Mouse (Mus musculus) bone marrow, adult 2 months (tissue): ENCODE results near the gene Tmem50b. TPM values are rescaled to one million over a fixed set of nuclear protein-coding genes. Genes with fewer than 3 reads are reported as not detected.
A peak's percentile ranks its signal among the peaks of the same experiment; 100 is the strongest.

Source experiments
- H3K27ac ChIP-seq: fragments of 200-500 bp; 2 replicates; pipeline ENCODE4 v1.5.1; 2012; ENCODE audit warnings: low read depth, mild to moderate bottlenecking, control low read depth, inconsistent platforms, low read length; ENCODE audit not compliant: control insufficient read depth, poor library complexity, insufficient read depth
- H3K4me1 ChIP-seq: fragments of 200-500 bp; 2 replicates; pipeline ENCODE4 v1.6.1; 2011; ENCODE audit warnings: low read length; ENCODE audit not compliant: control insufficient read depth, insufficient read depth
- H3K4me3 ChIP-seq: fragments of 200-500 bp; replicated peaks from 2 replicates; pipeline ENCODE3; 2011; ENCODE audit warnings: mild to moderate bottlenecking, low read depth, low read length, control low read depth; ENCODE audit not compliant: control insufficient read depth
- CTCF ChIP-seq: fragments of 200-500 bp; IDR thresholded peaks from 2 replicates; pipeline ENCODE4 v1.5.1; 2011; ENCODE audit warnings: low read length, control low read depth; ENCODE audit not compliant: control insufficient read depth, insufficient read depth
- POLR2A ChIP-seq: fragments of 200-500 bp; IDR thresholded peaks from 2 replicates; pipeline ENCODE4 v1.6.1; 2011; ENCODE audit warnings: low read depth, mild to moderate bottlenecking, control low read depth, low read length, borderline replicate concordance; ENCODE audit not compliant: control insufficient read depth
- WGBS: fragments of 180-500 bp; shearing (Covaris S2); methylation state at CpG from one replicate; pipeline ENCODE4 v1.1.7; 2018; 5-methylcytosine and 5-hydroxymethylcytosine counted together
- polyA plus RNA-seq: library from polyadenylated mRNA; stranded (reverse); fragments of >200 nt; gene quantifications from 2 replicates; pipeline ENCODE4 v1.2.4, GENCODE M21; 2011; ENCODE audit warnings: low replicate concordance; ENCODE audit not compliant: missing spikeins, insufficient read depth, insufficient read length

Gene Tmem50b
- polyA plus RNA-seq, 1 experiment: 17.5 TPM

DNA sequence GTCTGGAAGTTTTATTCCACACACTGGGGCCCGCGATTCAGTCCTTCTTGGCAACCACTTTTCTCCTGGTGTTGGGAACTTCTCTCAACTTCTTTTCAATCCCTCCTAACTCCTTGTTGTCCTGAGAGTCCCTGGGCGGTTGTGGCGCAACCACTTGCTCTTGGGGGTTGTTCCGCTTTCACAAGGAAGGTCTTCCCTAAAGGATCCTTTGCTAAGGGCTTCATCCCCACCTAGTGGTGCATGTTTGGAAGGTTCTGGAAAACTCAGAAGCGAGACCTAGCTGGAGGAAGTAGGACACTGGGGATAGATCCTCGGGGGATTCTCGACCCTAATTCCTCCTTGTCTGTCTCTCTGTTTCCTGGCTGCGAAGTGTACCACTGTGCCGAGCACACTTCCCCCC is 70.5 kb downstream of the Tmem50b start:
- TF ChIP-seq CTCF (peak; percentile 39), POLR2A (no peak)
- Histone ChIP-seq H3K4me3 (no peak overlapping the region), H3K4me1 (peaks cover 7% of the 10 kb centered on the region), H3K27ac (peak overlapping the region; percentile 72)
- 26% methylated on average over 10 of the region's 10 CpGs for WGBS

DNA sequence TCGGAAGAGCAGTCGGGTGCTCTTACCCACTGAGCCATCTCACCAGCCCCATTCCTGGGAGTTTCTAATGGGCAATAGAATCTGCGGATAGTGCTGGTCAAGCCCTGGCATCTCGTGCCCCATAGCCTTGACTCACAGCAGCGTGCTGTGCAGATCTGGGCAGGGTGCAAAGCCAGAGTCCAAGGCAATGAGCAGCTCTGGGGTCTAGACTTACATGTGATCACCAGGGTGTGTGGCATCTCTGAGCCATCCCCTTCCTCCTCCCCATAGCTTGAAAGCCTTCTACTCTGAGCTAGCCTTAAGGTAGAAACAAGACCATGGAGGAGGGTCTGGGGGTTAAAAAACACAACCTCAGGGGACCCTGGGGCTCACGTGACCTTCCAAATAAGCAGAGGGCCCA is 71.3 kb downstream of the Tmem50b start:
- Histone ChIP-seq H3K4me3 (no peak overlapping the region), H3K27ac (no peak overlapping the region), H3K4me1 (peaks cover 9% of the 10 kb centered on the region)
- WGBS: 91% methylated on average over 6 of the region's 6 CpGs
- TF ChIP-seq CTCF (no peak), POLR2A (no peak)

Other genes with a start within 250 kb of the Tmem50b start
- 32.5 and 41.1 TPM in 2 replicates for gene Ifnar2, start 225.0 kb downstream of the Tmem50b start, polyA plus RNA-seq
- not detected in 2 replicates for gene Gm21970, start 206.1 kb downstream of the Tmem50b start, polyA plus RNA-seq
- 24.1 and 25.9 TPM in 2 replicates for gene Il10rb, start 191.6 kb downstream of the Tmem50b start, polyA plus RNA-seq
- 10.3 and 15.9 TPM in 2 replicates for gene Ifnar1, start 112.6 kb downstream of the Tmem50b start, polyA plus RNA-seq
- gene Ifngr2, start 50.7 kb downstream of the Tmem50b start, polyA plus RNA-seq: 11.1 and 27.7 TPM in 2 replicates
- gene Dnajc28, start 21.2 kb upstream of the Tmem50b start, polyA plus RNA-seq: 1.6 and 1.9 TPM in 2 replicates
- gene Gart, start 49.2 kb upstream of the Tmem50b start, polyA plus RNA-seq: 70.5 and 94.2 TPM in 2 replicates
- gene Son, start 49.7 kb upstream of the Tmem50b start, polyA plus RNA-seq: 132 and 165 TPM in 2 replicates
- 15.2 and 18.0 TPM in 2 replicates for gene Donson, start 91.0 kb upstream of the Tmem50b start, polyA plus RNA-seq
- 23.4 and 42.5 TPM in 2 replicates for gene Cryzl1, start 131.2 kb upstream of the Tmem50b start, polyA plus RNA-seq
- gene Itsn1, start 131.5 kb upstream of the Tmem50b start, polyA plus RNA-seq: 91.6 and 158 TPM in 2 replicates